Mouse (Mus musculus) MEL (cell line): ENCODE results near the gene Kif24. TPM values are rescaled to one million over a fixed set of nuclear protein-coding genes. Genes with fewer than 3 reads are reported as not detected.

Experiments
- DNase-seq: peaks from one replicate; pipeline ENCODE4 v3.0.0; 2011; ENCODE audit warnings: low read depth, low spot score
- H3K27ac ChIP-seq: 2 replicates; pipeline ENCODE4 v1.5.1; 2012; ENCODE audit warnings: low read depth, mild to moderate bottlenecking, control low read depth, low read length, moderate library complexity; ENCODE audit not compliant: control insufficient read depth
- H3K27me3 ChIP-seq, 2 experiments: fragments of 150-350 bp in 1 of 2; sonication (generic) in 1 of 2; 2 replicates each; pipeline ENCODE4 v1.6.1; 2012; ENCODE audit warnings: low read length in 2 of 2, mild to moderate bottlenecking in 2 of 2, improper control_type of control experiment in 1 of 2, moderate library complexity in 1 of 2; ENCODE audit not compliant: insufficient read depth in 2 of 2, control insufficient read depth in 1 of 2
- H3K36me3 ChIP-seq, 2 experiments: 2 replicates each; pipeline ENCODE4 v1.6.1; 2012 to 2014; ENCODE audit warnings: low read length in 2 of 2, improper control_type of control experiment in 1 of 2, inconsistent platforms in 1 of 2, mild to moderate bottlenecking in 1 of 2; ENCODE audit not compliant: insufficient read depth in 2 of 2, control insufficient read depth in 1 of 2
- H3K4me1 ChIP-seq, 2 experiments: fragments of 150-350 bp in 1 of 2; sonication (generic) in 1 of 2; 2 replicates each; pipeline ENCODE4 v1.6.1; 2012; ENCODE audit warnings: low read length in 2 of 2, improper control_type of control experiment in 1 of 2, mild to moderate bottlenecking in 1 of 2; ENCODE audit not compliant: insufficient read depth in 2 of 2, control insufficient read depth in 1 of 2
- H3K4me3 ChIP-seq, 2 experiments: fragments of 150-350 bp in 1 of 2; sonication (generic) in 1 of 2; 2 replicates each; pipeline ENCODE4 v1.5.1; 2012; ENCODE audit warnings: low read depth in 2 of 2, low read length in 2 of 2, mild to moderate bottlenecking in 2 of 2, moderate library complexity in 2 of 2, control low read depth in 1 of 2, improper control_type of control experiment in 1 of 2; ENCODE audit not compliant: control insufficient read depth in 1 of 2, insufficient read depth in 1 of 2
- H3K79me2 ChIP-seq: 2 replicates; pipeline ENCODE4 v1.6.1; 2012; ENCODE audit warnings: mild to moderate bottlenecking, low read length, moderate library complexity; ENCODE audit not compliant: control insufficient read depth, poor library complexity, insufficient read depth
- H3K9ac ChIP-seq: 2 replicates; pipeline ENCODE4 v1.6.1; 2012; ENCODE audit warnings: low read depth, mild to moderate bottlenecking, control low read depth, low read length, moderate library complexity; ENCODE audit not compliant: control insufficient read depth, poor library complexity, severe bottlenecking
- H3K9me3 ChIP-seq: fragments of 150-350 bp; sonication (generic); replicated peaks from 2 replicates; pipeline ENCODE4 v1.6.1; 2012; ENCODE audit warnings: mild to moderate bottlenecking, low read length, improper control_type of control experiment, moderate library complexity; ENCODE audit not compliant: insufficient read depth
- CHD2 ChIP-seq: IDR thresholded peaks from 2 replicates; pipeline ENCODE4 v1.6.1; 2011; ENCODE audit warnings: low read length, improper control_type of control experiment
- ETS1 ChIP-seq: IDR thresholded peaks from 2 replicates; pipeline ENCODE4 v1.6.1; 2012; ENCODE audit warnings: low read depth, mild to moderate bottlenecking, inconsistent platforms, low read length, improper control_type of control experiment, moderate library complexity
- GABPA ChIP-seq: IDR thresholded peaks from 2 replicates; pipeline ENCODE4 v1.6.1; 2012; ENCODE audit warnings: low read depth, mild to moderate bottlenecking, inconsistent platforms, low read length, improper control_type of control experiment, moderate library complexity
- GATA1 ChIP-seq: IDR thresholded peaks from 2 replicates; pipeline ENCODE4 v1.6.1; 2011; ENCODE audit warnings: low read depth, low read length, improper control_type of control experiment
- KAT2A ChIP-seq: conservative IDR thresholded peaks from 2 replicates; pipeline ENCODE4 v1.6.1; 2012; ENCODE audit warnings: low read depth, low read length, improper control_type of control experiment, inconsistent platforms
- MAZ ChIP-seq: IDR thresholded peaks from 2 replicates; pipeline ENCODE4 v1.6.1; 2012; ENCODE audit warnings: low read depth, mild to moderate bottlenecking, inconsistent platforms, low read length, improper control_type of control experiment
- MEF2A ChIP-seq: IDR thresholded peaks from 2 replicates; pipeline ENCODE4 v1.6.1; 2014; ENCODE audit warnings: low read depth, mild to moderate bottlenecking, inconsistent platforms, low read length, improper control_type of control experiment; ENCODE audit not compliant: poor library complexity, insufficient replicate concordance, severe bottlenecking; ENCODE audit errors: extremely low read depth
- MYC ChIP-seq: IDR thresholded peaks from 2 replicates; pipeline ENCODE4 v1.6.1; 2011; ENCODE audit warnings: low read depth, mild to moderate bottlenecking, low read length, improper control_type of control experiment, moderate library complexity
- NELFE ChIP-seq: IDR thresholded peaks from 2 replicates; pipeline ENCODE4 v1.6.1; 2011; ENCODE audit warnings: low read depth, low read length, improper control_type of control experiment
- NRF1 ChIP-seq: IDR thresholded peaks from 2 replicates; pipeline ENCODE4 v1.6.1; 2014; ENCODE audit warnings: low read depth, mild to moderate bottlenecking, inconsistent platforms, low read length, improper control_type of control experiment, moderate library complexity; ENCODE audit not compliant: poor library complexity, insufficient read depth, severe bottlenecking
- POLR2A ChIP-seq, 2 experiments: IDR thresholded peaks; 2 replicates each; pipeline ENCODE4 v1.6.1; 2011 to 2012; ENCODE audit warnings: low read length in 2 of 2, mild to moderate bottlenecking in 2 of 2, control low read depth in 1 of 2, improper control_type of control experiment in 1 of 2, low read depth in 1 of 2, moderate library complexity in 1 of 2; ENCODE audit not compliant: control insufficient read depth in 1 of 2, insufficient read depth in 1 of 2, poor library complexity in 1 of 2
- POLR2AphosphoS5 ChIP-seq: IDR thresholded peaks from 2 replicates; pipeline ENCODE4 v1.6.1; 2012; ENCODE audit warnings: low read depth, borderline replicate concordance, mild to moderate bottlenecking, inconsistent platforms, low read length, moderate library complexity, mixed read lengths
- RAD21 ChIP-seq: IDR thresholded peaks from 2 replicates; pipeline ENCODE4 v1.6.1; 2011; ENCODE audit warnings: mild to moderate bottlenecking, low read depth, low read length, improper control_type of control experiment
- RCOR1 ChIP-seq: IDR thresholded peaks from 2 replicates; pipeline ENCODE4 v1.6.1; 2012; ENCODE audit warnings: low read depth, mild to moderate bottlenecking, inconsistent platforms, low read length, improper control_type of control experiment
- SIN3A ChIP-seq: IDR thresholded peaks from 2 replicates; pipeline ENCODE4 v1.6.1; 2012; ENCODE audit warnings: low read length, improper control_type of control experiment, inconsistent platforms
- TAL1 ChIP-seq: IDR thresholded peaks from 2 replicates; pipeline ENCODE4 v1.6.1; 2012; ENCODE audit warnings: mild to moderate bottlenecking, inconsistent platforms, low read length, moderate library complexity, mixed read lengths
- UBTF ChIP-seq: IDR thresholded peaks from 2 replicates; pipeline ENCODE4 v1.6.1; 2012; ENCODE audit warnings: low read depth, mild to moderate bottlenecking, inconsistent platforms, low read length, improper control_type of control experiment, moderate library complexity, borderline replicate concordance; ENCODE audit not compliant: insufficient read depth
- ZC3H11A ChIP-seq: IDR thresholded peaks from 2 replicates; pipeline ENCODE4 v1.6.1; 2012; ENCODE audit warnings: low read depth, mild to moderate bottlenecking, inconsistent platforms, low read length, improper control_type of control experiment
- ZNF384 ChIP-seq: IDR thresholded peaks from 2 replicates; pipeline ENCODE4 v1.6.1; 2012; ENCODE audit warnings: low read depth, mild to moderate bottlenecking, inconsistent platforms, low read length, improper control_type of control experiment
- polyA plus RNA-seq, 2 experiments: library from polyadenylated mRNA; stranded (reverse) in 1 of 2; unstranded in 1 of 2; fragments of >175 nt in 1 of 2; fragments of >200 nt in 1 of 2; gene quantifications; 2 replicates each; pipeline versions ENCODE4 v1.2.1 to v1.2.4; 2012; ENCODE audit warnings: low replicate concordance in 2 of 2, low read depth in 1 of 2; ENCODE audit not compliant: insufficient read length in 2 of 2, insufficient read depth in 1 of 2, missing spikeins in 1 of 2
- total RNA-seq: library from RNA; depleted of rRNA; stranded (reverse); fragments of 300-350 nt; gene quantifications from 2 replicates; pipeline ENCODE4 v1.2.3, GENCODE M21; 2012

Gene Kif24
- total and polyA plus RNA-seq, 3 experiments, result 11.6 to 13.2 TPM; not detected in 1

DNA sequence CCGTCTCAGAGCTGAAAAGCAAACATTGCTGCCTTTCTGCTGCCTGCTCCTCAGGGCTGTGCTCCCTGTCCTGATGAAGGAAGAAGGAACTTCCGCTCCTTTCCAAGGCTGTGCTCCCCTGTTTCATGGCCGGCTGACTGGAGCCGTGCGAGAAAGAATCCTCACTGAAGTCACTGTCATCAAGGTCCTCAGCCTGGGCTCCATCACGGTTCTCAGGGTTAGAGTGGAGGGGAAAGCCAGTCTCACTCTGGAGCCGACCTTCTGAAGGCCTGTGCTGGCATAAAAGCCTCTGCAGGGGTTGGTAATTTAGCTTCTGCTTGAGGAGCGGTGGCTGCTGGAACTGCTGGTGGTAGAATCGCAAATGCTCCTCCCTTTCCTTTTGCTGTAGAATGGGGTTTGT, 70.0 kb downstream of the Kif24 start:
- H3K36me3 ChIP-seq, result peaks cover 0 to 3% of the 10 kb centered on the region in 2 experiments; a peak in 1 of 4 replicates
- TF ChIP-seq ZC3H11A (no peak), ETS1 (no peak), MAZ (no peak), UBTF (no peak), TAL1 (no peak), SIN3A (no peak), GABPA (no peak), CHD2 (no peak), POLR2AphosphoS5 (no peak), NELFE (no peak), NRF1 (no peak), MYC (no peak), KAT2A (no peak), MEF2A (no peak), RAD21 (no peak), RCOR1 (no peak)

GRCm38 (mm10) chr4:41391015-41391414, 73.7 kb downstream of the Kif24 start:
- Histone ChIP-seq H3K9me3 (no peaks in the 10 kb centered on the region), H3K9ac (no peak overlapping the region), H3K36me3 (peaks cover 0 to 7% of the 10 kb centered on the region in 2 experiments; a peak in 2 of 4 replicates), H3K4me3 (no peak overlapping the region), H3K79me2 (no peaks in the 10 kb centered on the region), H3K27ac (no peak overlapping the region), H3K4me1 (no peaks in the 10 kb centered on the region; a peak in 1 of 4 replicates), H3K27me3 (no peaks in the 10 kb centered on the region)
- TF ChIP-seq ZNF384, result no peak
- TF ChIP-seq ETS1, result no peak
- no peak for TF ChIP-seq POLR2A (IDR thresholded peaks at IDR 0.05; ENCODE audit: control insufficient read depth in 1 of 2, insufficient read depth in 1 of 2, low read depth in 1 of 2, low read length in 2 of 2, poor library complexity in 1 of 2)
- TF ChIP-seq GATA1, result no peak
- TF ChIP-seq MYC, result no peak
- no peak for TF ChIP-seq ZC3H11A
- DNase-seq, result no peak

More for the DNA sequence above, 70.0 kb downstream of the Kif24 start:
- H3K27ac ChIP-seq, result no peak overlapping the region
- H3K79me2 ChIP-seq, result no peaks in the 10 kb centered on the region
- no peak overlapping the region for H3K4me3 ChIP-seq
- H3K27me3 ChIP-seq, result no peaks in the 10 kb centered on the region
- H3K9me3 ChIP-seq, result no peaks in the 10 kb centered on the region
- no peak overlapping the region for H3K9ac ChIP-seq
- DNase-seq, result no peak
- H3K4me1 ChIP-seq, result no peaks in the 10 kb centered on the region
